Mouse (Mus musculus) layer of hippocampus, postnatal 36 days (tissue): Measurements from ENCODE around the gene Tspan5. TPM values are rescaled to one million over a fixed set of nuclear protein-coding genes. Genes with fewer than 3 reads are reported as not detected.

Experiments used
- DNase-seq, 2 experiments: peaks; one replicate each; pipeline ENCODE4 v3.0.0; 2022
- total RNA-seq, 2 experiments: library from RNA; stranded (reverse); gene quantifications; 2 replicates each; pipeline ENCODE4 v1.2.3; 2021

Tspan5 gene
- total RNA-seq, 2 experiments from 2014 or later = 208 to 210 TPM

- no peak for DNase-seq
Observed at GRCm38 (mm10) chr3:138771549-138772333, 29.7 kb downstream of the Tspan5 start.

- no peak for DNase-seq
Observed at GRCm38 (mm10) chr3:138773871-138774606, 32.0 kb downstream of the Tspan5 start.

- DNase-seq = no peak
Observed at GRCm38 (mm10) chr3:138774607-138774943, 32.6 kb downstream of the Tspan5 start.

DNA sequence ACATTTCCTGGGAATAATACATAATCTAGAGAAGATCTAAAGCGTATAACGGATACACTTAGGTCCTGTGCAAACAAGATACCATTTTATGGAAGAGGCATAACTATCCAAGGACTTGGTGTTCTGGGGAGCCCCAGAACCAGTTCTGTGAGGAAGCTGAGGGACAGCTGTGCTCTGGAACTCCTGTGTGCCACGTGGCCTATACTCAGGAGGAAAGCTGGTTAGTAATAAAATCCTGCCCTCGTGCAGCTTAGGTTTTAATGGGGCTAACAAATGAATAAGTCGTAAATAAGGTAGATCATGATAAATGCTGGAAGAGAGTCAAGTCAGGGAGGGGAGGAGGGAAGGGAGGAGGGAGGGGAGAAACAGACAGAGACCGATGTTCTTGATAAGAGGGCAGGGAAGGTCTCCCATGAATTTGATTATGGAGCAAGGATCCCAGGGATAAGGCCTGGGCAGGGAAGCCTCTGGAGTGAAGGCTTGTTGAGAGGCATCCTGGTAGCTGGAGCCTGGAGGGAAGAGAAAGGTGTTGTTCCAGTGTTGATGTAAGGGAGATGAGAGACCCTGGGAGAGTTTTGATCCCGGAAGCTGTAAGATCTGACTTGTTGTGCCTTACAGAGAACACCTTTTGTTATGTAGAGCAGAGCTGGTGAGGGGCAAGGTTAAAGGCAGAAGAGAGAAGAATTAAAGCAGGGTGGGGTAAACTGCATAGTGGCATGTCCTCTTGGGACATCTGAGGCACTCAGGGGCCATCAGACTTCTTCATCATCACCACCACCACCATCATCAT is 34.1 kb downstream of the Tspan5 start:
- no peak for DNase-seq

DNA sequence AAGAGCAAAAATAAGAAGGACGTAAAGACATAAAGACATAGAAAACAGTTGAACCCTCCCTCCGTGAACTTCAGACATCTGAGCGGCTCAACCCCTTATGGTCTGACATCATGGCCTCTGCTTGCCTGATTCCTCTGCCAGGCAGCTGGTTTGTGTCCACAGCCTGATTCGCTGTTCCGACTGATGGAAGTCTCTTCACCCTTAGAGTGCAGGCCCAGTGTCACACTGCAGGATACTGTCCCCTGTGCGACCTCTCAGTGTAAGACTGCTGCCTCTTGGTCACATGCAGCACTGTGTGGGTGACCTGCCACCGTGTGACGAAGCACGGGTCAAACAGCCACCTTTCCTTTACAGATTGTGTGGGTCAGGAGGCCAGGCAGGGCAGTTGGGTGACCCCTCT is 39.5 kb downstream of the Tspan5 start:
- no peak for DNase-seq

DNA sequence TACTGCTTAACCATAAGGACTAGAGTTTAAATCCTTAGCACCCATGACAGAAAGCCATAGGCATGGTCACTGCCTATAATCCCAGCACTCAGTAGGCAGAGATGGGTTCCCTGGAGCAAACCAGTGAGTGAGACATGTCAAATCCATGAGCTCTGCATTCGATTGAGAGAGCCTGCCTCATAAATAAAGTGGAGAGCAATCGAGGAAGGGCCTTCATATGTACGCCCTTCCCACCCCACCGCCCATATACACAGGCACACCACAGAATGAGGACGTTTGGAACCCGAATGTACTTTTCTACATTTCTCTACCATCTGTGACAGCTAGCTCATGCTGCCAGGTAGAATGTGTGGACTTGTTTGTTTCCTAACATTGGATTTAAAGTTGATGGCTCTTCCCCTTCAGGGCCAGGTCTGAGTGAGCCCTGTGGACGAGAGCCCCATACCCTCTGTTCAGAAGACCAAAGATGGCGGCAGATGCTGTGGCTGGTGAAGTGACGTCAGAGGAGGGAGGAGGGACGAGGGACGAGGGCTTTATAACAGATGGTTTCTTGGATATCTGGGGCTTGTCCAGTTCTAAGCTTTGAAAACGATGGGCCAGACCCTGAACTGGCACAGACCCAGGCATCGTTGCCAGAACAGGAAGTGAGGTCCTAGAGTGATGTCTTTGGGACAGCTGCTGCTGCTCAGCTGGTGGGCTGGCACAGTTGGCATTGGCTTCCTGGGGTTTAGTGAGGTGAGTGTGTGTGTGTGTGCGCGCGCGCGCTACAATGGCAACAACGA is 42.1 kb downstream of the Tspan5 start:
- DNase-seq = no peak

- no peak for DNase-seq
Observed at GRCm38 (mm10) chr3:138784641-138785025, 42.6 kb downstream of the Tspan5 start.

GRCm38 (mm10) chr3:138787758-138788488 is 45.9 kb downstream of the Tspan5 start:
- peak; percentile 57 to 65 for DNase-seq

DNA sequence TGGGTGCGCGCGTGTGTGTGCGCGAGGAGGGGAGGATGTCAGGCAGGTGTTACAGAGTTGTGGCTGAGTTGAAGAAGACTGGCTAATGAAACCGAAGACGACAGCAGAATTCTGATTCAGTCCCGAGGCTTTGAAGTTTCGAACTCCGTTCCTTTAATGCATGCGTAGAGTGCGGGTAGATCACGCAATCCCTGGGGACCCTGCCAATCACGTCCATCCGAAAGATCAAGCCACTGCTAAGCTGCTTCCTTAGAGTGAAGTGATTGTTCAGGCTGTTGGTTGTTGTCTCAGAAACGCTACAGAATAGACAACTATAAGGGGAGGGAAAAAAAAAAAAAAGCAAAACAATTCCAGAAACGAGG is 46.5 kb downstream of the Tspan5 start:
- no peak for DNase-seq

DNA sequence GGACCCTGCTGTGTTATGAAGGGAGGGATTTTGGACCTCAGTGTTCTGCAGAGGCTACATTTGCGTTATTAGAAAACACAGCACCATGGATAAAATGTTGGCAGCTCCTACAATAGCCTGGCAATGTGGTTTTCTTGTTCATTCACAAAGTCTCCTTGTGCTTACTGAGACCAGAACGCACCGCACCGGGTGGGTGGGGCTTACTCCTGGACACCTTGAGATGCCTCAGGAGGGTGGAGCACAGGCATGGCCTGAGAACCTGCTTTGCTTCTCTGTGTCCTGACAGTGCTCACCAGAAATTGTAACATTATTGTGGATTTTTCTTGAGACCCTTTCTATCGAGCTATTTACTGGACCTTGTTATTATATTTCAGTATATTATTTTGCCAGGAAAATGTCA is 47.3 kb downstream of the Tspan5 start:
- DNase-seq = no peak

GRCm38 (mm10) chr3:138794533-138794932 is 52.5 kb downstream of the Tspan5 start:
- DNase-seq = no peak

GRCm38 (mm10) chr3:138795951-138796350 is 54.0 kb downstream of the Tspan5 start:
- no peak for DNase-seq

- no peak for DNase-seq
Observed at GRCm38 (mm10) chr3:138796583-138796982, 54.6 kb downstream of the Tspan5 start.

DNA sequence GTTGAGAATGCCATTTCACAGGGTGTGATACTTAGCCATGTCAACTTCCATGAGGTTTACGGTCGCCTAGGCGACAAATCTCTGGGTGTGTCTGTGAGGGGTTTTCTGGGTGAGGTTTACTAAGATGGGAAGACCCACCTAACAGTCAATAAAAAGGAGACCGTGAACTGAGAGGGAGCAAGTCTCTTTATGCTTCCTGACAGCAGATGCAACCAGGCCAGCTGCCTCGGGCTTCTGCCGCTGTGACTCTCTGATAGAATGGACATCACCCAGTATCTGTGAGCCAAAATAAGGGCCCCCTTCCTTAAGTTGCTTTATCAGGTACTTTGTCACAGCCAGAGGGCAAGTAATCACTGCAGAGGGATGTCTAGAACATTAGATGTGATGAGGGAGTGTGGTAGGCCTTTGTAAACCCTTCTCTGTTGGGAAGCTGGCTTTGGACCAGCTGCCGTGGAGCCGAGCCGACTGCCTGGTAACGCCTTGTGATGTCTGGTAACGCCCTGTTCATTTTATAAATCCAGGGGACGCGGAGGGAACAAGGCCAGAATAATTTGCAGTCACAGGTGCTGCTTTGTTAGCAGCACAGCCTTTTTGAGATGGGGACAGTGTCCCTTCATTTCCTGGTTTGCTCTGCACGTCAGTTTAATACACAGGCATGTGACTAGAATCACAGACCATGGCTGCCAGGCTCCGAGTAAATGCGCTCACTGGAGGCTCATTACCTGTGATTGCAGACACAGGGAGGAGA is 58.8 kb downstream of the Tspan5 start:
- no peak for DNase-seq

DNA sequence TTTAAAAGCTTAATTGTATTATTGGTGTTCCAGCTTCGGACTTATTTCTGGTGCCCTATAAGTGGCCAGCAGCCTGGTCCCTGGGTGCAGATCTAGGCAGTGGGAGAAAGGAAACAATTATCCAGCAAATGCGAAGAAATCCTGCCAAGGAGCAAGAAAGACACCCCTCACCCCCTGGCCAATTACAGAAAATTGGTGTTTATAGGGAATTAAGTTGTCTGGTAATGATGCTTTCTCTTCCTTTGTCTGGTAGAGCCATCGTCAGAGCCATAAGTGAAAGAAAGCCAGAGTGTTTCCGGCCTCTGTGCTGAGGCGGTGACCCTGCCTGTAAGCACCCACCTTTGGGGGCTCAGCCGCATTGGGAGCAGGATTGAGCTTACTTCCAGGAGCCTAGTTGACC is 59.7 kb downstream of the Tspan5 start:
- DNase-seq = no peak

DNA sequence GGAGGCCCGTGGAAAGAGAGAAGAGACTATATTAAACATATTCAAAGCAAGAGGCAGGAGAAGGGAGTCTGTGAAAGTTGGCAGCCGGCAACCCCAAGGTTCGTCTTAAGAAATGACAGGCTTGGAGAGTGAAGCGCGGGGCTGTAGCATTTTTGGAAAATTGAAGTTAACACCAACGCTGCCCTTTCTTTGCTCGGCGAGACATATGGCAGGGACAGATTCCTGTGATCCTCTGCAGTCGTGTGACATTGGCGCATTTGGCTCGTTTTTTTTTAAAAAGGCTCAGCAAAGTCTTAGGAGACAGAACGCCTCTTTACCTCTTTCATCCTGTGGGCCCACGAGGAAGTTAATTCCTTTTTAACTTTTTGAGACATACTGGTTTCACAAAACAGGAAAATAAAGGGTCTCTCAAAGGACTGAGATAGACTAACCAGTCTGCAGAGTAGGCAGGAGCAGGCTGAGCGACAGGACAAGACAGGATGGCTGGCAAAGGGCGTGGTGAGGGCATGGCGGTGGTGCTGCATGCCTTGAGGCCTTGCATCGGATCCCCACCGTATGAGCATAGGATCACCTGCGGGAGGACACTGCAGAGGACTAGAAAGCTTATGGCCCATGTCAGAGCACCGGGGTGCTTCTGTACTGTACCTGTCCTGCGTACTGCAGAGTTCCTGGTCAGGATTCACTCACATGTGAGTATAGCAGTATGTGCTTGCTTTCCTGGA is 60.9 kb downstream of the Tspan5 start:
- DNase-seq = no peak

- DNase-seq = no peak
Observed at GRCm38 (mm10) chr3:138803444-138804085, 61.6 kb downstream of the Tspan5 start.

DNA sequence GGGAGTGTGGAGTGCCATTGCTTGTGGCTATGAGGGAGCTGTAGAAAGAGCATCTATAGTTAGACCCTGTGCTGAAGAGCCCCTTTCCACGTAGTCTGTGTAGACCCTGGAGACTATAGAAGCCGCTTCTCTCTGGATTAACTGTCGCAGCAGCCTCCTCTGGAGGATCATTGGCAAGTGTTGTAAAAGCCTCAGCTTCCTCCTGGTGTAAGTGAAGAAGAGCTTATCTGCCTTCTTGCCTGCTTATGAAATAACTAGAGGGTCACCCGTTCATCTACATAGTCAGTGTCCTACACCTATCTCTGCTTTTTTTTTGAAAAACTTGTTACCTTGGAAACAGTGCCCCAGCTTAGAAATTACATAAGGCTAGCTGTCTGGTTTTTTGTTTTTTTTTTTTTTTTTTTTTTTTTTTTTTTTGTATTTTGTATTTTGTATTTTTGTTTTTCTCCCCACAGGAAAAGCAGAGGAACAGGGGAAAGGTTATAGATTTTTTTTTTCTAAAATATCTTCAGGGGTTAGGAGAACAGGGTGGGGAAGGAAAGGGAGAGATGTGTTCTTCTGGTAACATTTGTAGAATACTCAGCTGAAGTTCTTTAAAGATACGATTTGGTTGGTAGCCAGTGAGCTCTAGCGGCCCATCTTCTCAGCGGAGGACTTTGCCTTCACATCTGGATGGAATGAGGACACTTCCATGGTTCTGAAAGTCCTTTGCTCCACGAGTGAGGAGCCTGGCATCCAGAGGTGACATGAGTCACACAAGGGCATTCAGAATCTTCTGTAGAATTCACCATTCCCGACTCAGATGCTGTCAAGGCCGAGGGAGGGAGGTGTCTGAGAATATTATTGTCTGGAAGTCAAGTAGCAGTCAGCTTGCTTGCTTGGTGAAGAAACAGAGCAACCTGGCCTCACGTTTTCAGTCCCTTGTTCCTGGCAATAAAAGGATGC is 62.4 kb downstream of the Tspan5 start:
- DNase-seq = no peak

DNA sequence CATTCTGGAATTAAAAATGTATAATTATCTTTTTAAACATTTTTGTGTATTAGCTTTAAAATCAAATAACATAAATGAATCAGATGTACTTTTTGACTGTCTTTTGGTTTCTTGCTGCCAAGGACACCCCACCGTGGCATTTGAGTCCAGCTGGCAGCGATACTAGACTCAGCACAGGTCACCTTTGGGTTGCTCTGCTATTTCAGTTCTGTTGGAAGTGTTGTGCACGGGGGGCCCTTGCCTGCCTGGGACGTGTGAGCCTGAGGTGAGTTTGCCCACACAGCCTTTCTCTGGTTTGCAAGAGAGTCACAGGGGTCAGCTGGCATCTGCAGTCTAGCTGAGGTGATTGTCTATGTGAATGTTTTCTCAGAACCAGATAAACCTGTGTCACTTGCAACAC is 65.8 kb downstream of the Tspan5 start:
- DNase-seq = no peak
